Comparison of ENCODE assay signal across 18 mouse cellular contexts in the genomic region with DNA sequence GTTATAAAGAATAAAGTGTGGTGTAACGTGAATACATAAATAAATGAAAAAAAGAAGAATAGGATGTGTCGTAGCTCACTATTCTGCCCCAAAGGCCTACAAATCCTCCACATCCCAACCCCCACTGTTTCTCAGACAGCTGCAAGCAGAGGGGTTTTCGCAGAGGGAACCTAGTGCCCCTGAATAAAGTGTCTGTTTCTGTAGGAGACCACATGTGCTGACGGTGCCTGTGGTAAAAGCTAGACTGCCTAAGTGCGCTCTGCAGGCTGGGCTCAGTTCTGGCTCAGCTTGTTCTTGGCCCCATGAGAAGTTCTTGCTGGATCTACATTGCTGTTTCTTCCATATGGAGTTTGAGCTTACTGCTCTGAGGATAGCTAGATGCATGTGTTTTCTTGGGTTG. TPM values are rescaled to one million over a fixed set of nuclear protein-coding genes. Genes with fewer than 3 reads are reported as not detected.
DNase-seq lines count a peak whose midpoint lies in the region; ATAC-seq and TF ChIP-seq lines count a peak whose summit lies in the region.
"Had no signal": no experiment of that assay in that cellular context is flagged by ENCODE, and none has a peak within 500 bp of the region (broad histone marks: within the 10 kb centered on the region; RNA-seq: fewer than 3 reads in every experiment).

No protein-coding gene starts in this region.

- H3K36me3 ChIP-seq in liver, adult 2 months (ENCODE audit: control insufficient read depth, insufficient read depth, low read length), result no peaks in the 10 kb centered on the region
- H3K36me3 ChIP-seq in liver, embryonic 12.5 days, result no peaks in the 10 kb centered on the region
- H3K36me3 ChIP-seq: embryonic facial prominence, embryonic 10.5 days; forebrain, embryonic 15.5 days; heart, embryonic 15.5 days; hindbrain, embryonic 13.5 days had no signal

- TF ChIP-seq POLR2A in liver, adult 2 months (IDR thresholded peaks at IDR 0.05; ENCODE audit: extremely low read depth, insufficient read depth, low read length), result no peak

- peak; percentile 48 for ATAC-seq in frontal cortex, adult (ENCODE audit: low TSS enrichment)
- ATAC-seq in liver, embryonic 12.5 days, result no peak
- ATAC-seq: forebrain, embryonic 15.5 days; hindbrain, postnatal 0 days had no signal

- peaks cover 6% of the 10 kb centered on the region for H3K4me1 ChIP-seq in liver, adult 2 months (ENCODE audit: control insufficient read depth, insufficient read depth, low read length)
- H3K4me1 ChIP-seq in liver, embryonic 12.5 days, result peaks cover 44% of the 10 kb centered on the region
- peaks cover 10% of the 10 kb centered on the region for H3K4me1 ChIP-seq in brown adipose tissue, adult 24 weeks (ENCODE audit: control insufficient read depth, insufficient read depth, insufficient read length, low read length)

- no peak overlapping the region for H3K9ac ChIP-seq in liver, adult 2 months (ENCODE audit: low read depth, low read length)
- H3K9ac ChIP-seq in liver, embryonic 12.5 days, result no peak overlapping the region
- H3K9ac ChIP-seq: forebrain, embryonic 15.5 days; heart, embryonic 15.5 days had no signal

- WGBS in liver, adult 2 months, result 92% methylated on average over 5 of the region's 5 CpGs
- 80% methylated on average over 5 of the region's 5 CpGs for WGBS in liver, embryonic 12.5 days (ENCODE audit: insufficient replicate concordance)

- H3K4me3 ChIP-seq in liver, adult 2 months (ENCODE audit: insufficient read depth, low read depth, low read length), result no peak overlapping the region
- H3K4me3 ChIP-seq in liver, embryonic 12.5 days, result no peak overlapping the region
- H3K4me3 ChIP-seq in brown adipose tissue, adult 24 weeks (ENCODE audit: insufficient read depth, low read depth, low read length), result no peak overlapping the region
- H3K4me3 ChIP-seq: embryonic facial prominence, embryonic 10.5 days; forebrain, embryonic 15.5 days; heart, adult 2 months; heart, embryonic 15.5 days; hindbrain, embryonic 13.5 days had no signal

- H3K27me3 ChIP-seq in liver, adult 2 months (ENCODE audit: control insufficient read depth, insufficient read depth, low read length), result no peaks in the 10 kb centered on the region
- no peaks in the 10 kb centered on the region for H3K27me3 ChIP-seq in liver, embryonic 12.5 days (replicated peaks)
- H3K27me3 ChIP-seq: forebrain, embryonic 15.5 days; heart, embryonic 15.5 days; hindbrain, embryonic 13.5 days had no signal

- H3K79me2 ChIP-seq in liver, adult 2 months (ENCODE audit: control insufficient read depth, insufficient read depth, low read length), result no peaks in the 10 kb centered on the region

- H3K4me2 ChIP-seq in liver, embryonic 12.5 days, result no peak overlapping the region
- H3K4me2 ChIP-seq: forebrain, embryonic 15.5 days; heart, embryonic 11.5 days; heart, embryonic 15.5 days; hindbrain, embryonic 13.5 days had no signal

- no peaks in the 10 kb centered on the region; the same call in 1 of the 2 replicates for H3K9me3 ChIP-seq in liver, embryonic 12.5 days (replicated peaks)
- H3K9me3 ChIP-seq: embryonic facial prominence, embryonic 10.5 days; forebrain, embryonic 15.5 days; heart, embryonic 15.5 days; hindbrain, embryonic 13.5 days had no signal

- no peak for DNase-seq in frontal cortex, postnatal 36 days (ENCODE audit: low spot score in 2 of 2)
- no peak for DNase-seq in liver, adult 2 months (ENCODE audit: extremely low read depth, low read depth, low spot score)
- peak; percentile 52 for DNase-seq in thymus, postnatal 0 days (ENCODE audit: low spot score)
- no peak for DNase-seq in thymus, postnatal 25 days
- DNase-seq in urinary bladder, postnatal 4 days (ENCODE audit: low spot score in 2 of 2), result no peak
- DNase-seq: adrenal gland, postnatal 25 days; gastrocnemius, postnatal 14 days; heart, adult 2 months; heart, postnatal 14 days had no signal

- TF ChIP-seq CTCF in liver, adult 2 months (IDR thresholded peaks at IDR 0.05; ENCODE audit: low read depth, low read length), result no peak

- peak overlapping the region; percentile 43 for H3K27ac ChIP-seq in liver, adult 2 months (replicated peaks; ENCODE audit: insufficient read depth, low read depth, low read length)
- no peak overlapping the region for H3K27ac ChIP-seq in liver, embryonic 12.5 days
- peak overlapping the region; percentile 58 for H3K27ac ChIP-seq in brown adipose tissue, adult 24 weeks (replicated peaks; ENCODE audit: low read depth, low read length)
- H3K27ac ChIP-seq: embryonic facial prominence, embryonic 10.5 days; forebrain, embryonic 15.5 days; heart, adult 2 months; heart, embryonic 15.5 days; hindbrain, embryonic 13.5 days; hindbrain, postnatal 0 days had no signal

RNA-seq across cellular contexts. Expression of a gene that starts 5.6 kb away (rescaled TPM):
- total RNA-seq in liver, adult 2 months (2014; rRNA removed), result 33.4 and 36.8 TPM in 2 replicates
- 27.8 and 34.4 TPM in 2 replicates for polyA plus RNA-seq in liver, adult 2 months (2012; rRNA removed)
- 22.3 and 24.2 TPM in 2 replicates for polyA plus RNA-seq in liver, embryonic 12.5 days (2016; fragmentation: Nextera tagmentation; extraction: Ambion mirVana)
- 36.8 and 39.5 TPM in 2 replicates for polyA plus RNA-seq in thymus, postnatal 0 days (2015; fragmentation: Nextera tagmentation; extraction: Ambion mirVana)
- 39.1 and 45.5 TPM in 2 replicates for polyA plus RNA-seq in brown adipose tissue, adult 24 weeks (2012; ENCODE audit: insufficient read depth, insufficient read length, missing spikeins)
